Mouse (Mus musculus): Measurements from ENCODE around the gene Kif26b. TPM values are rescaled to one million over a fixed set of nuclear protein-coding genes. Genes with fewer than 3 reads are reported as not detected.

The Kif26b gene
- polyA plus RNA-seq, 1 experiment from 2014 or later, result 8.7 TPM

DNA sequence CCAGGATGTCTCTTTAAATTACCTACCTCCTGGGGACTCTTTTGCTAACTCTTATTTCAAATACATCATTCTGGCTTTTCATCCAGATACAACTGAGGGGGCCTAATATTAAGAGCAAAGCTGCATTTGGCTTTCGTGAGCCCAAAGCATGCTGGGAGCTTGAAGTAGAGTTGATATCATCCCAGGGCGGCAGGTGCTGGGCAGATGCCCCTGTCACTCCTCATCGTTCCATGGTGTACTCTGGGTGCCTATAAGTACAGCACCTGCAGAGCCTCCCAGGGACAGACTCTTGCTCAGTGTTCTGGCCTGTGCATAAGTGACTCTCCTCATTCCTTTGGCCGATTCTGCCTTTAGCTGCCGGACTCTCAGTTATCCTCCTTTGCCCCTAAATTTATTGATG, 13.5 kb downstream of the Kif26b start:
- H3K4me1 ChIP-seq, result no peaks in the 10 kb centered on the region
- no peaks in the 10 kb centered on the region for H3K9me3 ChIP-seq (replicated peaks)
- no peak overlapping the region for H3K27ac ChIP-seq (replicated peaks)
- WGBS, result 83% methylated on average over 5 of the region's 5 CpGs
- H3K9ac ChIP-seq, result no peak overlapping the region
- 0 out of 2 replicates have a peak, but pooled peaks cover 2% of the 10 kb centered on the region for H3K36me3 ChIP-seq
- no peak overlapping the region for H3K4me3 ChIP-seq (replicated peaks)
- no peaks in the 10 kb centered on the region for H3K27me3 ChIP-seq
- no peak overlapping the region for H3K4me2 ChIP-seq (replicated peaks)
- no peak for ATAC-seq (ENCODE audit: insufficient number of reproducible peaks, low FRiP score, low TSS enrichment, low read depth)

GRCm38 (mm10) chr1:178542990-178543944, 14.3 kb downstream of the Kif26b start:
- Histone ChIP-seq H3K9me3 (replicated peaks) (no peaks in the 10 kb centered on the region), H3K4me2 (replicated peaks) (no peak overlapping the region), H3K36me3 (0 out of 2 replicates have a peak, but pooled peaks cover 4% of the 10 kb centered on the region), H3K27me3 (no peaks in the 10 kb centered on the region), H3K4me1 (no peaks in the 10 kb centered on the region), H3K4me3 (replicated peaks) (no peak overlapping the region), H3K27ac (replicated peaks) (no peak overlapping the region), H3K9ac (no peak overlapping the region)
- no peak for ATAC-seq (ENCODE audit: insufficient number of reproducible peaks, low FRiP score, low TSS enrichment, low read depth)
- WGBS, result 79% methylated on average over 8 of the region's 8 CpGs

- no peak overlapping the region for H3K4me3 ChIP-seq (replicated peaks)
- H3K27ac ChIP-seq (replicated peaks), result no peak overlapping the region
- H3K27me3 ChIP-seq, result no peaks in the 10 kb centered on the region
- H3K9ac ChIP-seq, result no peak overlapping the region
- H3K4me1 ChIP-seq, result no peaks in the 10 kb centered on the region
- ATAC-seq (ENCODE audit: insufficient number of reproducible peaks, low FRiP score, low TSS enrichment, low read depth), result no peak
- H3K36me3 ChIP-seq, result 0 out of 2 replicates have a peak, but pooled peaks cover 4% of the 10 kb centered on the region
- 80% methylated on average over 3 of the region's 3 CpGs for WGBS
- H3K9me3 ChIP-seq (replicated peaks), result no peaks in the 10 kb centered on the region
- H3K4me2 ChIP-seq (replicated peaks), result no peak overlapping the region
Observed at GRCm38 (mm10) chr1:178544585-178544984, 15.7 kb downstream of the Kif26b start.

DNA sequence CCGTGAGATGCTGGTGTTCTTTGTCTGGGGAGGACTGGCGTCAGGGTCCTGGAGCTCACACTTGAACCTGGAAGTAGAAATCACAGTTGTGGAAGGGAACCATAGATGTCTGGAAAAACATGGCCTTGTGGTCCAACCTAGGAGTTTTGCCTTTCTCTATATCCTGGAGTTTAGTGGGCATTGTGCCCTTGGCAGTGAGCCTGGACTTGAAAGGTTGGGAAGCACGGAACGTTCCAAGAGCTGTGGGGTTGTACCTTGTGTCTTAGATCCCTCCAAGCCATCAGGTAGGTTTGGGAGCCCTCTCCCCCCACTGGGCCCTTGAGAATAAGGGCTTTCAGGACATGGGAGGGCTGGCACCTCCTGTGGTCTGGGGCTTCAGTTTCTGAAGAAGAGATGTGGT, 20.7 kb downstream of the Kif26b start:
- 77% methylated on average over 4 of the region's 4 CpGs for WGBS
- H3K4me2 ChIP-seq (replicated peaks), result no peak overlapping the region
- no peak for ATAC-seq (ENCODE audit: insufficient number of reproducible peaks, low FRiP score, low TSS enrichment, low read depth)
- no peak overlapping the region for H3K4me3 ChIP-seq (replicated peaks)
- H3K36me3 ChIP-seq, result 0 out of 2 replicates have a peak, but pooled peaks cover 4% of the 10 kb centered on the region
- no peaks in the 10 kb centered on the region for H3K27me3 ChIP-seq
- no peak overlapping the region for H3K27ac ChIP-seq (replicated peaks)
- no peak overlapping the region for H3K9ac ChIP-seq
- peaks cover 18% of the 10 kb centered on the region for H3K4me1 ChIP-seq
- H3K9me3 ChIP-seq (replicated peaks), result no peaks in the 10 kb centered on the region

- Histone ChIP-seq H3K4me1 (peaks cover 18% of the 10 kb centered on the region), H3K36me3 (0 out of 2 replicates have a peak, but pooled peaks cover 4% of the 10 kb centered on the region), H3K4me3 (replicated peaks) (no peak overlapping the region), H3K4me2 (replicated peaks) (no peak overlapping the region), H3K27ac (replicated peaks) (no peak overlapping the region), H3K9ac (no peak overlapping the region), H3K27me3 (no peaks in the 10 kb centered on the region), H3K9me3 (replicated peaks) (no peaks in the 10 kb centered on the region)
- no peak for ATAC-seq (ENCODE audit: insufficient number of reproducible peaks, low FRiP score, low TSS enrichment, low read depth)
- WGBS, result 59% methylated on average over 5 of the region's 5 CpGs
Observed at GRCm38 (mm10) chr1:178550477-178551047, 21.6 kb downstream of the Kif26b start.

GRCm38 (mm10) chr1:178552278-178552897, 23.5 kb downstream of the Kif26b start:
- ATAC-seq (ENCODE audit: insufficient number of reproducible peaks, low FRiP score, low TSS enrichment, low read depth), result no peak
- no peaks in the 10 kb centered on the region for H3K9me3 ChIP-seq (replicated peaks)
- no peak overlapping the region for H3K27ac ChIP-seq (replicated peaks)
- 0 out of 2 replicates have a peak, but pooled peaks cover 5% of the 10 kb centered on the region for H3K36me3 ChIP-seq
- no peak overlapping the region for H3K4me2 ChIP-seq (replicated peaks)
- no peaks in the 10 kb centered on the region for H3K27me3 ChIP-seq
- no peak overlapping the region for H3K9ac ChIP-seq
- H3K4me1 ChIP-seq, result peaks cover 18% of the 10 kb centered on the region
- no peak overlapping the region for H3K4me3 ChIP-seq (replicated peaks)
- 82% methylated on average over 6 of the region's 6 CpGs for WGBS

GRCm38 (mm10) chr1:178552898-178553284, 24.0 kb downstream of the Kif26b start:
- Histone ChIP-seq H3K4me2 (replicated peaks) (no peak overlapping the region), H3K4me3 (replicated peaks) (no peak overlapping the region), H3K27ac (replicated peaks) (no peak overlapping the region), H3K9me3 (replicated peaks) (no peaks in the 10 kb centered on the region), H3K4me1 (peaks cover 18% of the 10 kb centered on the region), H3K27me3 (no peaks in the 10 kb centered on the region), H3K9ac (no peak overlapping the region), H3K36me3 (0 out of 2 replicates have a peak, but pooled peaks cover 3% of the 10 kb centered on the region)
- 43% methylated on average over 10 of the region's 10 CpGs for WGBS
- ATAC-seq (ENCODE audit: insufficient number of reproducible peaks, low FRiP score, low TSS enrichment, low read depth), result no peak

DNA sequence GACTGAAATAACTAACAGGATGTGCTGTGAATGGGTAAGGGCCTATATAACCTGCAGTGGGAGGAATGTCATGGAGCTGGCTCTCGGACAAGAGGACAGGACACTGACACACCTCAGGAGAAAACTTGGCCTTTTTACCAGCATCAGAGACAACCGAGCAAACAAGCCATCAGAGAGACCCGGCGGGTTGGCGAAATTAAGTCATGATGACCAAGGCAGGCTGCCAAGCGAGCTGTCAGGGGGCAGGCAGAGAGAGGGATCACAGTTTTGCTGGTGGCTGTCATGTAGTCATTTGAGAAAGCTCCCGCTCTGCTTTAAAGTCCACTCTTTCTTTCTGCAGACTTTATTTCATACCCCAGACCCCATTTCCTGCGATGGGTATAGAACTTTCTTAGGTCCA, 27.3 kb downstream of the Kif26b start:
- 0 out of 2 replicates have a peak, but pooled peaks cover 6% of the 10 kb centered on the region for H3K9me3 ChIP-seq (replicated peaks)
- WGBS, result 88% methylated on average over 8 of the region's 8 CpGs
- H3K36me3 ChIP-seq, result peaks cover 5% of the 10 kb centered on the region; the same call in 1 of the 2 replicates
- no peaks in the 10 kb centered on the region for H3K27me3 ChIP-seq
- no peak overlapping the region for H3K27ac ChIP-seq (replicated peaks)
- no peak overlapping the region for H3K9ac ChIP-seq
- H3K4me1 ChIP-seq, result peaks cover 18% of the 10 kb centered on the region
- no peak overlapping the region for H3K4me2 ChIP-seq (replicated peaks)
- ATAC-seq (ENCODE audit: insufficient number of reproducible peaks, low FRiP score, low TSS enrichment, low read depth), result no peak
- H3K4me3 ChIP-seq (replicated peaks), result no peak overlapping the region

- Histone ChIP-seq H3K27ac (replicated peaks) (no peak overlapping the region), H3K4me2 (replicated peaks) (no peak overlapping the region), H3K9me3 (replicated peaks) (0 out of 2 replicates have a peak, but pooled peaks cover 6% of the 10 kb centered on the region), H3K9ac (no peak overlapping the region), H3K36me3 (peaks cover 5% of the 10 kb centered on the region; the same call in 1 of the 2 replicates), H3K4me1 (no peaks in the 10 kb centered on the region), H3K4me3 (replicated peaks) (no peak overlapping the region), H3K27me3 (no peaks in the 10 kb centered on the region)
- ATAC-seq (ENCODE audit: insufficient number of reproducible peaks, low FRiP score, low TSS enrichment, low read depth), result no peak
- 100% methylated on average over 1 of the region's 1 CpGs for WGBS
Observed at GRCm38 (mm10) chr1:178560043-178560442, 31.1 kb downstream of the Kif26b start.

- Histone ChIP-seq H3K27me3 (no peaks in the 10 kb centered on the region), H3K4me1 (peaks cover 21% of the 10 kb centered on the region), H3K9me3 (replicated peaks) (0 out of 2 replicates have a peak, but pooled peaks cover 6% of the 10 kb centered on the region), H3K4me2 (replicated peaks) (no peak overlapping the region), H3K9ac (no peak overlapping the region), H3K4me3 (replicated peaks) (no peak overlapping the region), H3K36me3 (peaks cover 2% of the 10 kb centered on the region; the same call in 1 of the 2 replicates), H3K27ac (replicated peaks) (no peak overlapping the region)
- ATAC-seq (ENCODE audit: insufficient number of reproducible peaks, low FRiP score, low TSS enrichment, low read depth), result no peak
- WGBS, result 78% methylated on average over 2 of the region's 2 CpGs
Observed at GRCm38 (mm10) chr1:178563834-178564233, 34.9 kb downstream of the Kif26b start.

DNA sequence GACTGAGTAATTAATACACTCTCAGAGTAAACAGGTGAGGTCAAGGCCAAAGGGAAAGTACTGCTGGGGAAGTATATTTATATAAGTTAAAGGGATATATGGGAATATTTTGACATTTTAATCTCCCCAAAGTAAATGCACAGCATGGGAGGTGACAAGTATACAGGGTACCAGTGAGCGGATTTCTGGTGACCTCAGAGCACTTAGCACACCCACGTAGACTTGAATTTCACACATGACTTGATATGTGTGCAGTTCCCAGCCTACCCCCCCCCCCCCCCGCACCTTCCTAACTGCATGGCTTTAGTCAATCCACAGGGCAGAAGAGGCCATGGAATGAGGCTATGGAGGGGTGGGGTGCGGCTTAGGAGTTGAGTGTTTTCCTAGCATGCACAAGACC, 35.9 kb downstream of the Kif26b start:
- Histone ChIP-seq H3K27me3 (no peaks in the 10 kb centered on the region), H3K9ac (no peak overlapping the region), H3K9me3 (replicated peaks) (0 out of 2 replicates have a peak, but pooled peaks cover 4% of the 10 kb centered on the region), H3K4me3 (replicated peaks) (no peak overlapping the region), H3K36me3 (peaks cover under 1% of the 10 kb centered on the region; the same call in 1 of the 2 replicates), H3K4me1 (peaks cover 28% of the 10 kb centered on the region), H3K4me2 (replicated peaks) (no peak overlapping the region), H3K27ac (replicated peaks) (no peak overlapping the region)
- ATAC-seq (ENCODE audit: insufficient number of reproducible peaks, low FRiP score, low TSS enrichment, low read depth), result no peak
- 69% methylated on average over 4 of the region's 4 CpGs for WGBS
